Mouse (Mus musculus) liver, embryonic 14.5 days (tissue): Measurements from ENCODE around the gene Gm26620. TPM values are rescaled to one million over a fixed set of nuclear protein-coding genes. Genes with fewer than 3 reads are reported as not detected.

ENCODE experiments used
- ATAC-seq: fragments of 200-750 bp; cut with Nextera tagmentation; 2 replicates; pipeline ENCODE4 v1.8.0; 2017; ENCODE audit warnings: moderate number of reproducible peaks, mild to moderate bottlenecking, moderate library complexity; ENCODE audit not compliant: insufficient read depth
- DNase-seq, 3 experiments: peaks; one replicate each; pipeline ENCODE4 v3.0.0-alpha.2; 2012 to 2013; ENCODE audit warnings: low read depth in 3 of 3, low spot score in 3 of 3
- H3K27ac ChIP-seq: fragments of 300-500 bp; sonication (generic); 2 replicates; pipeline ENCODE4 v1.5.1; 2014; ENCODE audit warnings: moderate library complexity, mild to moderate bottlenecking, control low read depth, inconsistent platforms
- H3K27me3 ChIP-seq: fragments of 300-500 bp; sonication (generic); 2 replicates; pipeline ENCODE4 v1.6.1; 2014; ENCODE audit warnings: mild to moderate bottlenecking, low read length, moderate library complexity; ENCODE audit not compliant: control insufficient read depth, insufficient read depth
- H3K36me3 ChIP-seq: fragments of 300-500 bp; sonication (generic); replicated peaks from 2 replicates; pipeline ENCODE4 v1.6.1; 2014; ENCODE audit warnings: low read depth; ENCODE audit not compliant: control insufficient read depth, insufficient read depth
- H3K4me1 ChIP-seq, 2 experiments: fragments of 200-500 bp in 1 of 2; fragments of 300-500 bp in 1 of 2; sonication (generic) in 1 of 2; replicated peaks; 2 replicates each; pipeline ENCODE4 v1.6.1; 2012 to 2014; ENCODE audit warnings: antibody characterized with exemption in 1 of 2, inconsistent platforms in 1 of 2, low read length in 1 of 2; ENCODE audit not compliant: control insufficient read depth in 2 of 2, insufficient read depth in 2 of 2
- H3K4me2 ChIP-seq: fragments of 300-500 bp; sonication (generic); 2 replicates; pipeline ENCODE4 v1.6.1; 2014; ENCODE audit warnings: low read depth, mild to moderate bottlenecking, control low read depth, moderate library complexity
- H3K4me3 ChIP-seq, 2 experiments: fragments of 200-500 bp in 1 of 2; fragments of 300-500 bp in 1 of 2; sonication (generic) in 1 of 2; 2 replicates each; pipeline ENCODE4 v1.5.1; 2012 to 2014; ENCODE audit warnings: low read depth in 2 of 2, low read length in 2 of 2, mild to moderate bottlenecking in 2 of 2, control low read depth in 1 of 2, inconsistent platforms in 1 of 2, moderate library complexity in 1 of 2; ENCODE audit not compliant: insufficient read depth in 1 of 2
- H3K9ac ChIP-seq: fragments of 300-500 bp; sonication (generic); replicated peaks from 2 replicates; pipeline ENCODE4 v1.6.1; 2014; ENCODE audit warnings: mild to moderate bottlenecking, control low read depth, moderate library complexity
- H3K9me3 ChIP-seq: fragments of 300-500 bp; sonication (generic); 2 replicates; pipeline ENCODE4 v1.6.1; 2016; ENCODE audit warnings: low read length, mixed read lengths; ENCODE audit not compliant: control insufficient read depth
- CTCF ChIP-seq: IDR thresholded peaks from 2 replicates; pipeline ENCODE4 v1.5.1; 2016; ENCODE audit warnings: antibody characterized with exemption, low read depth, control low read depth
- EP300 ChIP-seq: IDR thresholded peaks from 2 replicates; pipeline ENCODE4 v1.6.1; 2016; ENCODE audit warnings: antibody characterized with exemption, low read depth
- WGBS: fragments of 180-500 bp; shearing (Covaris S2); extraction: QIAGEN DNeasy Blood & Tissue Kit; methylation state at CpG from one replicate; pipeline ENCODE4 v1.1.7; 2014; ENCODE audit not compliant: insufficient replicate concordance; 5-methylcytosine and 5-hydroxymethylcytosine counted together
- polyA plus RNA-seq, 2 experiments: library from polyadenylated mRNA; depleted of rRNA in 1 of 2; stranded (reverse) in 1 of 2; unstranded in 1 of 2; fragments of >200 nt; fragmentation: Nextera tagmentation in 1 of 2; extraction: Ambion mirVana in 1 of 2; gene quantifications; 2 replicates each; pipeline versions ENCODE4 v1.2.1 to v1.2.3; 2012 to 2014

Gene Gm26620
- polyA plus RNA-seq, 2 experiments = 0.26 to 0.38 TPM

GRCm38 (mm10) chr1:170919308-170919707 lies 34.4 kb downstream of the Gm26620 start:
- no peak overlapping the region for H3K27ac ChIP-seq
- WGBS = 77% methylated on average over 8 of the region's 8 CpGs
- no peak for ATAC-seq

GRCm38 (mm10) chr1:170924485-170924884 lies 39.6 kb downstream of the Gm26620 start:
- Histone ChIP-seq H3K27ac (no peak overlapping the region), H3K9me3 (no peaks in the 10 kb centered on the region), H3K4me3 (peak overlapping the region in 1 of 2 experiments; percentile 18; a peak in 1 of 4 replicates), H3K36me3 (no peaks in the 10 kb centered on the region), H3K4me2 (peak overlapping the region; percentile 42), H3K27me3 (no peaks in the 10 kb centered on the region), H3K4me1 (0 out of 4 replicates have a peak, but pooled peaks cover 0 to 2% of the 10 kb centered on the region in 2 experiments), H3K9ac (no peak overlapping the region)
- ATAC-seq (no peak), DNase-seq (peak in 1 of 3 experiments; percentile 44)
- TF ChIP-seq EP300 = no peak
- no peak for TF ChIP-seq CTCF
- WGBS = 20% methylated on average over 6 of the region's 6 CpGs

More at GRCm38 (mm10) chr1:170919308-170919707, 34.4 kb downstream of the Gm26620 start:
- H3K4me1 ChIP-seq = 0 out of 4 replicates have a peak, but pooled peaks cover 0 to 1% of the 10 kb centered on the region in 2 experiments
- TF ChIP-seq CTCF = no peak
- no peak for TF ChIP-seq EP300
- no peak overlapping the region for H3K4me2 ChIP-seq
- DNase-seq = no peak
- H3K27me3 ChIP-seq = no peaks in the 10 kb centered on the region
- H3K36me3 ChIP-seq = no peaks in the 10 kb centered on the region
- no peaks in the 10 kb centered on the region for H3K9me3 ChIP-seq
- no peak overlapping the region for H3K4me3 ChIP-seq
- H3K9ac ChIP-seq = no peak overlapping the region

GRCm38 (mm10) chr1:170926941-170927340 lies 42.1 kb downstream of the Gm26620 start:
- H3K4me1 ChIP-seq = 0 out of 4 replicates have a peak, but pooled peaks cover 0 to 2% of the 10 kb centered on the region in 2 experiments
- H3K9ac ChIP-seq = no peak overlapping the region
- no peak overlapping the region for H3K4me3 ChIP-seq
- H3K9me3 ChIP-seq = no peaks in the 10 kb centered on the region
- no peaks in the 10 kb centered on the region for H3K27me3 ChIP-seq
- H3K36me3 ChIP-seq = no peaks in the 10 kb centered on the region
- no peak overlapping the region for H3K4me2 ChIP-seq
- ATAC-seq (no peak), DNase-seq (no peak)
- WGBS = 57% methylated on average over 6 of the region's 6 CpGs
- no peak for TF ChIP-seq EP300
- no peak for TF ChIP-seq CTCF
- no peak overlapping the region for H3K27ac ChIP-seq

GRCm38 (mm10) chr1:170927378-170927777 lies 42.5 kb downstream of the Gm26620 start, which contains the start of gene Fcrla:
TSS of gene Fcrla (minus strand) at chr1:170927583.
- Histone ChIP-seq H3K9me3 (no peaks in the 10 kb centered on the region), H3K4me3 (no peak within 1 kb of the TSS), H3K36me3 (no peaks in the 10 kb centered on the region), H3K27ac (no peak within 1 kb of the TSS), H3K4me1 (0 out of 4 replicates have a peak, but pooled peaks cover 0 to 2% of the 10 kb centered on the region in 2 experiments), H3K27me3 (no peaks in the 10 kb centered on the region), H3K4me2 (no peak within 1 kb of the TSS), H3K9ac (no peak within 1 kb of the TSS)
- 56% methylated on average over 3 of the region's 3 CpGs for WGBS
- no peak for TF ChIP-seq CTCF
- no peak for TF ChIP-seq EP300
- ATAC-seq (no peak), DNase-seq (no peak)

GRCm38 (mm10) chr1:170928467-170928866 lies 43.6 kb downstream of the Gm26620 start:
- TF ChIP-seq EP300 (no peak), CTCF (no peak)
- H3K4me3 ChIP-seq = no peak overlapping the region
- no peak overlapping the region for H3K4me2 ChIP-seq
- no peak overlapping the region for H3K9ac ChIP-seq
- no peaks in the 10 kb centered on the region for H3K36me3 ChIP-seq
- H3K27ac ChIP-seq = no peak overlapping the region
- ATAC-seq (no peak), DNase-seq (no peak)
- 0 out of 4 replicates have a peak, but pooled peaks cover 0 to 2% of the 10 kb centered on the region in 2 experiments for H3K4me1 ChIP-seq
- no peaks in the 10 kb centered on the region for H3K27me3 ChIP-seq
- no peaks in the 10 kb centered on the region for H3K9me3 ChIP-seq
- 54% methylated on average over 2 of the region's 2 CpGs for WGBS
